Mouse (Mus musculus) stomach, postnatal 0 days (tissue): ENCODE results near the gene Gm28372. TPM values are rescaled to one million over a fixed set of nuclear protein-coding genes. Genes with fewer than 3 reads are reported as not detected.

Source experiments
- ATAC-seq: fragments of 200-750 bp; cut with Nextera tagmentation; 2 replicates; pipeline ENCODE4 v1.8.0; 2017; ENCODE audit not compliant: low FRiP score, low TSS enrichment
- DNase-seq: peaks from one replicate; pipeline ENCODE4 v3.0.0-alpha.2; 2016; ENCODE audit warnings: low spot score
- H3K27ac ChIP-seq: fragments of 300-500 bp; sonication (generic); replicated peaks from 2 replicates; pipeline ENCODE4 v1.5.1; 2014; ENCODE audit warnings: mild to moderate bottlenecking, control low read depth
- H3K27me3 ChIP-seq: fragments of 300-500 bp; sonication (generic); 2 replicates; pipeline ENCODE4 v1.6.1; 2014; ENCODE audit warnings: low read length; ENCODE audit not compliant: control insufficient read depth, insufficient read depth
- H3K36me3 ChIP-seq: fragments of 300-500 bp; sonication (generic); 2 replicates; pipeline ENCODE4 v1.6.1; 2014; ENCODE audit warnings: low read length, mixed read lengths; ENCODE audit not compliant: control insufficient read depth, insufficient read depth
- H3K4me1 ChIP-seq: fragments of 300-500 bp; sonication (generic); replicated peaks from 2 replicates; pipeline ENCODE4 v1.6.1; 2014; ENCODE audit warnings: antibody characterized with exemption; ENCODE audit not compliant: control insufficient read depth, insufficient read depth
- H3K4me2 ChIP-seq: fragments of 300-500 bp; sonication (generic); replicated peaks from 2 replicates; pipeline ENCODE4 v1.6.1; 2014; ENCODE audit warnings: low read depth, mild to moderate bottlenecking, control low read depth, moderate library complexity
- H3K4me3 ChIP-seq: fragments of 300-500 bp; sonication (generic); 2 replicates; pipeline ENCODE4 v1.5.1; 2014; ENCODE audit warnings: low read depth, low read length, control low read depth
- H3K9ac ChIP-seq: fragments of 300-500 bp; sonication (generic); 2 replicates; pipeline ENCODE4 v1.6.1; 2014; ENCODE audit warnings: mild to moderate bottlenecking, low read length, control low read depth, mixed read lengths
- H3K9me3 ChIP-seq: fragments of 300-500 bp; sonication (generic); 2 replicates; pipeline ENCODE4 v1.6.1; 2016; ENCODE audit warnings: low read length; ENCODE audit not compliant: control insufficient read depth
- CTCF ChIP-seq: IDR thresholded peaks from 2 replicates; pipeline ENCODE4 v1.5.1; 2016; ENCODE audit warnings: antibody characterized with exemption, low read depth, mild to moderate bottlenecking, moderate library complexity
- EP300 ChIP-seq: optimal IDR thresholded peaks from 2 replicates; pipeline ENCODE3; 2016; ENCODE audit warnings: antibody characterized with exemption
- WGBS: fragments of 180-500 bp; shearing (Covaris S2); extraction: QIAGEN DNeasy Blood & Tissue Kit; methylation state at CpG from one replicate; pipeline ENCODE4 v1.1.7; 2014; 5-methylcytosine and 5-hydroxymethylcytosine counted together
- polyA plus RNA-seq: library from polyadenylated mRNA; unstranded; fragments of >200 nt; fragmentation: Nextera tagmentation; extraction: Ambion mirVana; gene quantifications from 2 replicates; pipeline ENCODE4 v1.2.1, GENCODE M21; 2015

Gm28372 gene
- polyA plus RNA-seq, 1 experiment from 2014 or later = not detected

DNA sequence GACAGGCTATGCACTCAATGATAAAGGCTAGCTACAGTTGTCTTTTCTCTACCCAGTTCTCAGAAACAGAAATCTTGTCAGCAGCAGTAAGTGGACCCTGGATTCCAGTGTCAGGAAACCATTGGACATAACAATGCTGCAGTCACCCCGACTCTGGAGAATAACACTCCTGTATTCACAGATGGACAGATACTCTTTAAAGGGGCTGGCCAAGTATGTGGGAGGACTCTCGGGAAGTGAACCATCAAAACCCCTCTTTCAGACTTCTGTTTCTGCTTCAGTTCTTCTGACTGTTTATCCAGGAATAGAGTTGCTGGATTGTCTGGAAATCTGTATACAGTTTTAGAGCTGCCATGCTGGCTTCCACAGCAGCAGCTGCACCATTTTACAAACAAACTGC is 24.8 kb downstream of the Gm28372 start:
- DNase-seq (no peak), ATAC-seq (no peak)
- H3K4me1 ChIP-seq = peaks cover 4% of the 10 kb centered on the region; the same call in 1 of the 2 replicates
- TF ChIP-seq CTCF (no peak), EP300 (no peak)
- H3K4me3 ChIP-seq = no peak overlapping the region
- H3K9me3 ChIP-seq = no peaks in the 10 kb centered on the region
- no peak overlapping the region; the same call in 1 of the 2 replicates for H3K27ac ChIP-seq
- no peaks in the 10 kb centered on the region for H3K27me3 ChIP-seq
- no peak overlapping the region for H3K4me2 ChIP-seq
- no peak overlapping the region for H3K9ac ChIP-seq
- 57% methylated on average over 2 of the region's 2 CpGs for WGBS
- no peaks in the 10 kb centered on the region; the same call in 1 of the 2 replicates for H3K36me3 ChIP-seq

DNA sequence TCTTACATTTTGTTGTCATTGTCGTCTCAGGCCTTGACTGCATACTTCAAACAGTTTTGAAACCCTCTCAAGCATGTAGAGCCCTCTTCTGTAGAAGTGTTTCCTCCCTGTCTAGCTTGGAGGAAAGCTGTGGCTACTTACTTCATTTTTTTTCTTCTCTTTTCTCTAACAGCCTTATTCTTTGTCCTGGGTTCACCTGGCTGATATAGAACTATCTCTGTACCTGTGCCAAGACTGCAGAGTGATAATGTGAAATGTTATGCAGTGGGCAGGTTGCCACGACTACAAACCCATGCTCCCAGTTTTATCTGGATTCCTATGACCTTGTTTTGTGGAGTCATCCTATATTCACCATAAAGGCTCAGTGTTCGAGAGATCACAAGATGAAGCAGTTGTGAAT is 25.4 kb downstream of the Gm28372 start:
- H3K4me1 ChIP-seq = no peaks in the 10 kb centered on the region
- no peak for TF ChIP-seq CTCF
- no peak for TF ChIP-seq EP300
- H3K9ac ChIP-seq = no peak overlapping the region
- H3K36me3 ChIP-seq = no peaks in the 10 kb centered on the region; the same call in 1 of the 2 replicates
- 66% methylated on average over 3 of the region's 3 CpGs for WGBS
- ATAC-seq (no peak), DNase-seq (no peak)
- no peak overlapping the region for H3K4me3 ChIP-seq
- H3K27ac ChIP-seq = no peak overlapping the region
- H3K4me2 ChIP-seq = no peak overlapping the region
- no peaks in the 10 kb centered on the region for H3K27me3 ChIP-seq
- H3K9me3 ChIP-seq = no peaks in the 10 kb centered on the region

DNA sequence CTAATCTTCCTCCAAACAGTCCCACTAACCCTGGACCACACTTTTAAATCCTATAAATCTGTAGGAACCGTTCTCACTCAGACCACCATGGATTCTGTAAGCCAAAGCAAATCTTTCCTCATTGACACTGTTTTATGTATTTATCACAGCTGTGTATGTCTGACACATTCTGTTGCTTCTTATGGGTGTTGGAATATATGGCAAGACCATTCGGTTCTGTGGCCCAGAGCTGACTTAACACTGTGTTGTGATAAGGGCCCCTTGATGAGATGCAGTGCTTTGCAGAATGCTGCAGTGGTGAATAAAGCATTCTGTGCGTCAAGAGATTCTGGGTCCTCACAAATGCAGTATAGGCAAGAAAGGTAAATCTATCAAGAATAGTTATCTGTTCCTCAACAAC is 27.1 kb downstream of the Gm28372 start:
- H3K9me3 ChIP-seq = no peaks in the 10 kb centered on the region
- no peaks in the 10 kb centered on the region; the same call in 1 of the 2 replicates for H3K36me3 ChIP-seq
- no peak overlapping the region for H3K4me3 ChIP-seq
- no peak overlapping the region for H3K27ac ChIP-seq
- no peak for ATAC-seq
- no peak for DNase-seq
- H3K27me3 ChIP-seq = no peaks in the 10 kb centered on the region
- TF ChIP-seq EP300 = no peak
- no peak for TF ChIP-seq CTCF
- H3K4me2 ChIP-seq = no peak overlapping the region
- H3K4me1 ChIP-seq = no peaks in the 10 kb centered on the region
- 67% methylated on average over 3 of the region's 3 CpGs for WGBS
- no peak overlapping the region for H3K9ac ChIP-seq

DNA sequence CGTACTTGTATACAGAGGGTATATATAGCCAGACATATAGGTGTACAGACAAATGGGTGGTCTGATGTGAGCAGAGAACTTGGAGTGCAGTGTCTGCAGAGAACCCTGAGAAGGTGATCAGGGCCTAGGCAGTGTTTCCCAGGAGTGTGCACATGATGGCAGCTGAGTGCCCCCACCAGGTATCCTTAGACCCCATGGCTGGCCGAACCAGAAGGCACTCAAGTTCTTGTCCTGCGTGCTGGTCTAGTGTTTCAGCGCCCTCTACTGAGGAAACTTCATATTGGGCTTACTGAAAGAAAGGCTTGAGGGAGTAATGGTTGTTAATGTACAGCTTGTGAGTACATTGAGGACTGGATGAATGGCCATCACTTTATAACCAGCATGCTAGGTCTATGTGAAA is 28.1 kb downstream of the Gm28372 start:
- no peaks in the 10 kb centered on the region for H3K9me3 ChIP-seq
- DNase-seq = peak; percentile 32
- no peak overlapping the region for H3K4me2 ChIP-seq
- H3K4me3 ChIP-seq = no peak overlapping the region
- no peaks in the 10 kb centered on the region; the same call in 1 of the 2 replicates for H3K36me3 ChIP-seq
- 0 out of 2 replicates have a peak, but pooled peaks have one; percentile 32 for ATAC-seq
- TF ChIP-seq CTCF (peak; percentile 80), EP300 (no peak)
- WGBS = 22% methylated on average over 4 of the region's 4 CpGs
- H3K9ac ChIP-seq = no peak overlapping the region
- no peaks in the 10 kb centered on the region for H3K27me3 ChIP-seq
- H3K4me1 ChIP-seq = no peaks in the 10 kb centered on the region
- H3K27ac ChIP-seq = no peak overlapping the region

DNA sequence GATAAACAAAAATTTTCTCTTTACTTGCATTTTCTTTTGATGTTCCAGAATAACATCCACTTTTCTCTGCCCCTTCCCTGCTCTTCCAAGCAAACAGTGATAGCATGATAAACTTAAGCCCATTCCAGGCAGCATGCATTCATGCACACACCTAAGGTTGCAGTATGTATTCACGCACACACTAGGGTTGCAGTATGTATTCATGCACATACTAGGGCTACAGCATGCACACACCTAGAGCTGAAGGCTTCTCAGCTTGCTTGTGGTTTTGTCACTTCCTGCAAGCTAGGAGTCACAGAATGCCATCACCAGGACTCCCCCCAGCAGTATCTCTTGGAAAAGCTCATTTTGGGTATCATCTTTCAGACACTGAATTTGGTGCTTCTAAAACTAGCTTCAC is 31.7 kb downstream of the Gm28372 start:
- no peak for ATAC-seq
- no peak overlapping the region for H3K27ac ChIP-seq
- TF ChIP-seq CTCF (no peak), EP300 (no peak)
- H3K36me3 ChIP-seq = peaks cover 22% of the 10 kb centered on the region
- H3K9ac ChIP-seq = no peak overlapping the region
- no peak for DNase-seq
- H3K4me3 ChIP-seq = no peak overlapping the region
- no peaks in the 10 kb centered on the region for H3K9me3 ChIP-seq
- no peak overlapping the region for H3K4me2 ChIP-seq
- no peaks in the 10 kb centered on the region for H3K27me3 ChIP-seq
- H3K4me1 ChIP-seq = no peaks in the 10 kb centered on the region
- whole genome bisulfite sequencing = 94% methylated on average over 1 of the region's 1 CpGs

DNA sequence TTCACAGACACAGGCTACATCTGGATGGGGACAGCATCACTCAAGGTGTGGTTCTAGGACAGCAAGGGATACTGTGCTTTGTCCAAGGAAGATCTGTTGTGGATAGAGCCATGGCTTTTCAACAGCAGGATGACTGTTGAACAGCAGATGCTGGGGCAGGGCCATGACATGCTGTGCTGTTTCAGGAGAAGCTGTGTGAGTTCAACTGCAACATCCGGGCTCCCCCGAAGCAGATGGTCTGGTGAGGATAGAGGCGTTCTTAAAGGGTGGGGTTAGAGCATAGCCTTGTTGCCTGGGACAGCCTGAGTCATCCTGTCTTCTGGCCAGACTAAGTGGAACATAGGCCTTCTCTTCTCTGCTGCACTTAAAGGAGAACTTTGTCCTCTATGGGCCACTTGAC is 33.8 kb downstream of the Gm28372 start:
- Histone ChIP-seq H3K4me2 (no peak overlapping the region), H3K27ac (no peak overlapping the region), H3K4me3 (no peak overlapping the region), H3K9ac (no peak overlapping the region), H3K9me3 (no peaks in the 10 kb centered on the region), H3K4me1 (no peaks in the 10 kb centered on the region), H3K27me3 (no peaks in the 10 kb centered on the region), H3K36me3 (peaks cover 27% of the 10 kb centered on the region)
- no peak for ATAC-seq
- WGBS = 80% methylated on average over 3 of the region's 3 CpGs
- no peak for TF ChIP-seq CTCF
- no peak for TF ChIP-seq EP300
- DNase-seq = no peak
